Comparison of ENCODE assay signal across 8 mouse cellular contexts in the genomic region with DNA sequence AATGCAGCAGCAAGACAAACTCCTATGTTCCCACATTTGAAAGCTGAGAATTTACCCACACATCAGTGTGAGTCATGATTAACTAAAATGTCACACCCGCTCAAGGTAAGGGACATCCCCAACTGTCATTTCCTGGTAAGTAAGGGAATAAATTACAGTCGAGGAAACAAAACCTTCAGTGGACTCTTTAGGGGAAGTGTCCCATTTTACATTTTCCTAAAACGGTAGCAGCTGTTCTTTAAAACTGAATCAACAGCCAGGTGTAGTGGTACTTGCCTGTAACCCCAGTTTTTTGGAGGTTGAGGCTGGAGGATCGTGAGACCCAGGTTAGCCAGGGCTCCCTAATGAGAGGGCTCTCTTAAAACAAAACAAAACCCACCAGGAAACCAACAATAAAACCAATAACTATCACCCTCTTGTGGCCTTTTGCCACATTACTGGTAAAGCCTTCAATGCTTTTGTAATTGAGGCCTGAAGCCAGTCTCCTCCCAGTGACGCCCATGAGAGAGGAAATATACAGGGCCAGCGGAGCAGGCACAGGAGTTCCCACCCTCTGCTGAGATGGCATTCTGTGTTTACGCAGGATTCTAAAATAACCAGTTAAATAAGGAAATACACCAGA. TPM values are rescaled to one million over a fixed set of nuclear protein-coding genes. Genes with fewer than 3 reads are reported as not detected.
DNase-seq lines count a peak whose midpoint lies in the region; ATAC-seq and TF ChIP-seq lines count a peak whose summit lies in the region.

No protein-coding gene starts in this region.

- H3K27me3 ChIP-seq in heart, embryonic 10.5 days (ENCODE audit: insufficient read depth, poor library complexity, severe bottlenecking): no peaks in the 10 kb centered on the region
- H3K27me3 ChIP-seq in G1E (ENCODE audit: insufficient read depth, low read length): no peaks in the 10 kb centered on the region
- H3K27me3 ChIP-seq in hindbrain, embryonic 11.5 days (ENCODE audit: control insufficient read depth, insufficient read depth, low read length): no peaks in the 10 kb centered on the region
- H3K27me3 ChIP-seq in midbrain, embryonic 14.5 days (ENCODE audit: control insufficient read depth, insufficient read depth, low read length): no peaks in the 10 kb centered on the region

- H3K27ac ChIP-seq in heart, embryonic 10.5 days: no peak overlapping the region
- H3K27ac ChIP-seq in hindbrain, embryonic 11.5 days (ENCODE audit: low read depth, low read length): no peak overlapping the region; the same call in 1 of the 2 replicates
- no peak overlapping the region for H3K27ac ChIP-seq in midbrain, embryonic 14.5 days (replicated peaks; ENCODE audit: low read depth, low read length)

- H3K36me3 ChIP-seq in heart, embryonic 10.5 days: no peaks in the 10 kb centered on the region
- no peaks in the 10 kb centered on the region for H3K36me3 ChIP-seq in G1E (replicated peaks)
- no peaks in the 10 kb centered on the region for H3K36me3 ChIP-seq in hindbrain, embryonic 11.5 days (ENCODE audit: control insufficient read depth, insufficient read depth, low read length)
- H3K36me3 ChIP-seq in midbrain, embryonic 14.5 days (ENCODE audit: control insufficient read depth, insufficient read depth, low read length): no peaks in the 10 kb centered on the region

- H3K4me2 ChIP-seq in hindbrain, embryonic 11.5 days (replicated peaks; ENCODE audit: low read depth, low read length): no peak overlapping the region
- H3K4me2 ChIP-seq in midbrain, embryonic 14.5 days (ENCODE audit: low read length): no peak overlapping the region

- 45% methylated on average over 7 of the region's 7 CpGs for WGBS in heart, embryonic 10.5 days
- 56% methylated on average over 7 of the region's 7 CpGs for WGBS in hindbrain, embryonic 11.5 days
- 45% methylated on average over 7 of the region's 7 CpGs for WGBS in midbrain, embryonic 14.5 days

- H3K4me3 ChIP-seq in heart, embryonic 10.5 days: no peak overlapping the region
- H3K4me3 ChIP-seq in G1E (ENCODE audit: low read depth, low read length): no peak overlapping the region
- no peak overlapping the region for H3K4me3 ChIP-seq in hindbrain, embryonic 11.5 days (ENCODE audit: low read depth, low read length)
- H3K4me3 ChIP-seq in midbrain, embryonic 14.5 days (replicated peaks; ENCODE audit: low read depth, low read length): no peak overlapping the region

- no peak overlapping the region for H3K9ac ChIP-seq in hindbrain, embryonic 11.5 days (ENCODE audit: low read depth, low read length)
- H3K9ac ChIP-seq in midbrain, embryonic 14.5 days (replicated peaks; ENCODE audit: low read length): no peak overlapping the region

- TF ChIP-seq CTCF in G1E (IDR thresholded peaks at IDR 0.05; ENCODE audit: low read depth, low read length): no peak; the same call in 1 of the 2 replicates

- peaks cover 19% of the 10 kb centered on the region for H3K4me1 ChIP-seq in heart, embryonic 10.5 days
- peaks cover 65% of the 10 kb centered on the region for H3K4me1 ChIP-seq in G1E (ENCODE audit: insufficient read depth, low read depth, low read length)
- H3K4me1 ChIP-seq in hindbrain, embryonic 11.5 days (replicated peaks; ENCODE audit: control insufficient read depth, insufficient read depth, low read length): 0 out of 2 replicates have a peak, but pooled peaks cover 2% of the 10 kb centered on the region
- no peaks in the 10 kb centered on the region for H3K4me1 ChIP-seq in midbrain, embryonic 14.5 days (ENCODE audit: control insufficient read depth, insufficient read depth, low read length)

- no peaks in the 10 kb centered on the region for H3K9me3 ChIP-seq in heart, embryonic 10.5 days
- H3K9me3 ChIP-seq in G1E (replicated peaks): no peaks in the 10 kb centered on the region
- no peaks in the 10 kb centered on the region for H3K9me3 ChIP-seq in hindbrain, embryonic 11.5 days (ENCODE audit: control insufficient read depth, low read length)
- no peaks in the 10 kb centered on the region for H3K9me3 ChIP-seq in midbrain, embryonic 14.5 days (ENCODE audit: control insufficient read depth, low read length)

- peak; percentile 98 for DNase-seq in heart, adult 11 months
- no peak for DNase-seq in heart, embryonic 10.5 days (ENCODE audit: low spot score)
- DNase-seq in G1E (ENCODE audit: low spot score): peak; percentile 29
- DNase-seq in embryo, embryonic 9.5 days (ENCODE audit: extremely low spot score): peak; percentile 39
- peak; percentile 56 for DNase-seq in hindbrain, embryonic 11.5 days (ENCODE audit: low spot score)
- peak; percentile 28 to 57 for DNase-seq in layer of hippocampus, postnatal 14 days (ENCODE audit: low spot score in 2 of 2)
- peak; percentile 76 for DNase-seq in midbrain, embryonic 14.5 days
- peak; percentile 60 for DNase-seq in thymus, postnatal 25 days

- ATAC-seq in G1E (ENCODE audit: extremely low read depth, insufficient number of reproducible peaks, low FRiP score, poor library complexity, severe bottlenecking): peak; percentile 55
- no peak for ATAC-seq in hindbrain, embryonic 11.5 days (ENCODE audit: low FRiP score)
- 0 out of 2 replicates have a peak, but pooled peaks have one; percentile 41 for ATAC-seq in midbrain, embryonic 14.5 days (ENCODE audit: low FRiP score, low TSS enrichment)

RNA-seq across cellular contexts. Expression of gene Leo1, which starts 7.0 kb away (rescaled TPM):
- polyA plus RNA-seq in heart, embryonic 10.5 days (2016; fragmentation: Nextera tagmentation; extraction: Ambion mirVana): 36.3 and 49.1 TPM in 2 replicates
- total RNA-seq in G1E (2014; fragmentation: Nextera tagmentation): 21.1 and 29.5 TPM in 2 replicates
- 38.0 and 48.3 TPM in 2 replicates for total RNA-seq in G1E (2017)
- polyA plus RNA-seq in G1E (2012): 12.1 and 14.4 TPM in 2 replicates
- polyA plus RNA-seq in hindbrain, embryonic 11.5 days (2014; fragmentation: Nextera tagmentation; extraction: Ambion mirVana): 48.5 and 53.2 TPM in 2 replicates
- 10 to 100 TPM; 23.6 to 23.7 TPM for total RNA-seq in layer of hippocampus, postnatal 14 days (2021)
- 39.8 and 41.5 TPM in 2 replicates for polyA plus RNA-seq in midbrain, embryonic 14.5 days (2014; fragmentation: Nextera tagmentation; extraction: Ambion mirVana)

RNA-seq across cellular contexts. Expression of gene Mapk6, which starts 24.5 kb away (rescaled TPM):
- polyA plus RNA-seq in heart, embryonic 10.5 days (2016; fragmentation: Nextera tagmentation; extraction: Ambion mirVana): 71.2 and 87.1 TPM in 2 replicates
- total RNA-seq in G1E (2014; fragmentation: Nextera tagmentation): 49.2 and 57.6 TPM in 2 replicates
- 45.2 and 49.2 TPM in 2 replicates for total RNA-seq in G1E (2017)
- polyA plus RNA-seq in G1E (2012): 6.2 and 7.6 TPM in 2 replicates
- polyA plus RNA-seq in hindbrain, embryonic 11.5 days (2014; fragmentation: Nextera tagmentation; extraction: Ambion mirVana): 198 and 217 TPM in 2 replicates
- total RNA-seq in layer of hippocampus, postnatal 14 days (2021): 10 to 100 TPM; 40.6 to 42.1 TPM
- 155 and 208 TPM in 2 replicates for polyA plus RNA-seq in midbrain, embryonic 14.5 days (2014; fragmentation: Nextera tagmentation; extraction: Ambion mirVana)
